Mouse (Mus musculus) embryonic facial prominence, embryonic 12.5 days (tissue): ENCODE results near the gene Rdm1. TPM values are rescaled to one million over a fixed set of nuclear protein-coding genes. Genes with fewer than 3 reads are reported as not detected.
"Not testable (repeated sequence)": the region's sequence is repeated elsewhere in the genome, so short reads cannot be mapped to it uniquely, and the experiment has no call there.

Experiments
- ATAC-seq: fragments of 200-750 bp; cut with Nextera tagmentation; 2 replicates; pipeline ENCODE4 v1.8.0; 2017; ENCODE audit not compliant: insufficient number of reproducible peaks, insufficient read depth, low FRiP score, low TSS enrichment
- H3K27ac ChIP-seq: fragments of 300-500 bp; sonication (generic); 2 replicates; pipeline ENCODE4 v1.5.1; 2016; ENCODE audit warnings: mild to moderate bottlenecking
- H3K27me3 ChIP-seq: fragments of 300-500 bp; sonication (generic); 2 replicates; pipeline ENCODE4 v1.6.1; 2016; ENCODE audit warnings: mild to moderate bottlenecking, moderate library complexity
- H3K36me3 ChIP-seq: fragments of 300-500 bp; sonication (generic); 2 replicates; pipeline ENCODE4 v1.6.1; 2016; ENCODE audit warnings: mild to moderate bottlenecking
- H3K4me1 ChIP-seq: fragments of 300-500 bp; sonication (generic); 2 replicates; pipeline ENCODE4 v1.6.1; 2016
- H3K4me2 ChIP-seq: fragments of 300-500 bp; sonication (generic); replicated peaks from 2 replicates; pipeline ENCODE4 v1.6.1; 2016; ENCODE audit warnings: mild to moderate bottlenecking, moderate library complexity
- H3K4me3 ChIP-seq: fragments of 300-500 bp; sonication (generic); 2 replicates; pipeline ENCODE4 v1.5.1; 2016; ENCODE audit warnings: mild to moderate bottlenecking
- H3K9ac ChIP-seq: fragments of 300-500 bp; sonication (generic); 2 replicates; pipeline ENCODE4 v1.6.1; 2016; ENCODE audit warnings: mild to moderate bottlenecking, moderate library complexity
- H3K9me3 ChIP-seq: fragments of 300-500 bp; sonication (generic); 2 replicates; pipeline ENCODE4 v1.6.1; 2016; ENCODE audit warnings: mild to moderate bottlenecking, moderate library complexity
- WGBS: fragments of 180-500 bp; shearing (Covaris S2); methylation state at CpG from one replicate; pipeline ENCODE4 v1.1.7; 2016; 5-methylcytosine and 5-hydroxymethylcytosine counted together
- polyA plus RNA-seq: library from polyadenylated mRNA; unstranded; fragments of >200 nt; fragmentation: Nextera tagmentation; extraction: Ambion mirVana; gene quantifications from 2 replicates; pipeline ENCODE4 v1.2.1, GENCODE M21; 2016

The Rdm1 gene
- 44.1 and 51.1 TPM in 2 replicates for polyA plus RNA-seq

GRCm38 (mm10) chr11:101626995-101627856, at the start of gene Rdm1:
Gene Rdm1 (plus strand): TSS chr11:101627195.
- ATAC-seq: peak; percentile 89
- WGBS: under 1% methylated on average over 34 of the region's 34 CpGs
- Histone ChIP-seq H3K9me3 (no peaks in the 10 kb centered on the region), H3K4me3 (peak within 1 kb of the TSS; percentile 53), H3K36me3 (no peaks in the 10 kb centered on the region), H3K4me2 (peak within 1 kb of the TSS; percentile 73), H3K27ac (peak within 1 kb of the TSS; percentile 99), H3K9ac (peak within 1 kb of the TSS; percentile 70), H3K4me1 (no peaks in the 10 kb centered on the region), H3K27me3 (no peaks in the 10 kb centered on the region)

- peaks cover 5% of the 10 kb centered on the region; the same call in 1 of the 2 replicates for H3K4me1 ChIP-seq
- peaks cover 42% of the 10 kb centered on the region for H3K36me3 ChIP-seq
- H3K4me3 ChIP-seq: no peak overlapping the region
- no peak overlapping the region for H3K27ac ChIP-seq
- ATAC-seq: no peak
- no peak overlapping the region for H3K4me2 ChIP-seq
- H3K9ac ChIP-seq: no peak overlapping the region
- WGBS: 68% methylated on average over 6 of the region's 6 CpGs
- no peaks in the 10 kb centered on the region for H3K9me3 ChIP-seq
- no peaks in the 10 kb centered on the region for H3K27me3 ChIP-seq
Observed at GRCm38 (mm10) chr11:101581081-101581764, 45.8 kb upstream of the Rdm1 start.

- peak within 1 kb of the TSS; percentile 31 for H3K4me3 ChIP-seq
- no peaks in the 10 kb centered on the region for H3K27me3 ChIP-seq
- peaks cover 31% of the 10 kb centered on the region for H3K36me3 ChIP-seq
- peak within 1 kb of the TSS; percentile 52 for H3K4me2 ChIP-seq
- ATAC-seq: no peak
- WGBS: 21% methylated on average over 31 of the region's 31 CpGs
- no peak within 1 kb of the TSS for H3K27ac ChIP-seq
- H3K4me1 ChIP-seq: peaks cover 5% of the 10 kb centered on the region; the same call in 1 of the 2 replicates
- H3K9me3 ChIP-seq: no peaks in the 10 kb centered on the region
- H3K9ac ChIP-seq: peak within 1 kb of the TSS; percentile 21
Observed at GRCm38 (mm10) chr11:101582054-101583035, 44.6 kb upstream of the Rdm1 start, which contains the start of gene Tmem106a. Gene Tmem106a (plus strand): TSS chr11:101582242.

- 88% methylated on average over 2 of the region's 2 CpGs for WGBS
- Histone ChIP-seq H3K4me3 (no peak overlapping the region), H3K4me2 (no peak overlapping the region), H3K9ac (no peak overlapping the region), H3K27ac (no peak overlapping the region), H3K9me3 (no peaks in the 10 kb centered on the region), H3K4me1 (peaks cover 5% of the 10 kb centered on the region; the same call in 1 of the 2 replicates), H3K27me3 (no peaks in the 10 kb centered on the region), H3K36me3 (peaks cover 23% of the 10 kb centered on the region)
- no peak for ATAC-seq
Observed at GRCm38 (mm10) chr11:101583205-101583604, 43.8 kb upstream of the Rdm1 start.

GRCm38 (mm10) chr11:101585031-101585430, 42.0 kb upstream of the Rdm1 start:
- H3K36me3 ChIP-seq, H3K4me3 ChIP-seq, H3K9me3 ChIP-seq, H3K9ac ChIP-seq, H3K27me3 ChIP-seq, H3K4me1 ChIP-seq, H3K4me2 ChIP-seq, ATAC-seq, H3K27ac ChIP-seq: not testable (repeated sequence)
- WGBS: 95% methylated on average over 1 of the region's 1 CpGs

- H3K4me2 ChIP-seq: no peak overlapping the region
- no peak overlapping the region for H3K27ac ChIP-seq
- ATAC-seq: no peak
- H3K36me3 ChIP-seq: peaks cover under 1% of the 10 kb centered on the region; the same call in 1 of the 2 replicates
- no peaks in the 10 kb centered on the region for H3K9me3 ChIP-seq
- H3K9ac ChIP-seq: no peak overlapping the region
- H3K4me3 ChIP-seq: no peak overlapping the region
- H3K27me3 ChIP-seq: no peaks in the 10 kb centered on the region
- WGBS: 83% methylated on average over 4 of the region's 4 CpGs
- peaks cover 5% of the 10 kb centered on the region; the same call in 1 of the 2 replicates for H3K4me1 ChIP-seq
Observed at GRCm38 (mm10) chr11:101585805-101586204, 41.2 kb upstream of the Rdm1 start.

GRCm38 (mm10) chr11:101587676-101588075, 39.3 kb upstream of the Rdm1 start:
- Histone ChIP-seq H3K27me3 (no peaks in the 10 kb centered on the region), H3K27ac (no peak overlapping the region), H3K4me3 (no peak overlapping the region), H3K9me3 (no peaks in the 10 kb centered on the region), H3K36me3 (no peaks in the 10 kb centered on the region), H3K4me1 (no peaks in the 10 kb centered on the region), H3K4me2 (no peak overlapping the region), H3K9ac (no peak overlapping the region)
- ATAC-seq: no peak
- WGBS: 90% methylated on average over 10 of the region's 10 CpGs

- WGBS: 84% methylated on average over 7 of the region's 7 CpGs
- Histone ChIP-seq H3K27me3 (no peaks in the 10 kb centered on the region), H3K4me2 (no peak overlapping the region), H3K9me3 (no peaks in the 10 kb centered on the region), H3K36me3 (no peaks in the 10 kb centered on the region), H3K27ac (no peak overlapping the region), H3K4me3 (no peak overlapping the region), H3K4me1 (no peaks in the 10 kb centered on the region), H3K9ac (no peak overlapping the region)
- no peak for ATAC-seq
Observed at GRCm38 (mm10) chr11:101588868-101589267, 38.1 kb upstream of the Rdm1 start.

GRCm38 (mm10) chr11:101589444-101589843, 37.6 kb upstream of the Rdm1 start:
- 31% methylated on average over 5 of the region's 5 CpGs for WGBS
- Histone ChIP-seq H3K4me1 (no peaks in the 10 kb centered on the region), H3K4me2 (no peak overlapping the region), H3K9me3 (no peaks in the 10 kb centered on the region), H3K36me3 (no peaks in the 10 kb centered on the region), H3K27ac (no peak overlapping the region), H3K27me3 (no peaks in the 10 kb centered on the region), H3K4me3 (no peak overlapping the region), H3K9ac (no peak overlapping the region)
- ATAC-seq: no peak

GRCm38 (mm10) chr11:101589989-101590624, 36.9 kb upstream of the Rdm1 start:
- H3K4me2 ChIP-seq: no peak overlapping the region
- ATAC-seq: no peak
- no peak overlapping the region for H3K9ac ChIP-seq
- H3K9me3 ChIP-seq: no peaks in the 10 kb centered on the region
- no peaks in the 10 kb centered on the region for H3K4me1 ChIP-seq
- no peak overlapping the region for H3K4me3 ChIP-seq
- no peaks in the 10 kb centered on the region for H3K36me3 ChIP-seq
- WGBS: 71% methylated on average over 12 of the region's 12 CpGs
- H3K27ac ChIP-seq: no peak overlapping the region
- no peaks in the 10 kb centered on the region for H3K27me3 ChIP-seq

GRCm38 (mm10) chr11:101599156-101599555, 27.8 kb upstream of the Rdm1 start, which contains the start of gene Gm11634:
Gene Gm11634 (minus strand): TSS chr11:101599256.
- no peak for ATAC-seq
- H3K27me3 ChIP-seq: no peaks in the 10 kb centered on the region
- H3K9me3 ChIP-seq: no peaks in the 10 kb centered on the region
- H3K4me2 ChIP-seq: no peak within 1 kb of the TSS
- no peak within 1 kb of the TSS for H3K4me3 ChIP-seq
- H3K36me3 ChIP-seq: no peaks in the 10 kb centered on the region
- 77% methylated on average over 6 of the region's 6 CpGs for WGBS
- H3K9ac ChIP-seq: no peak within 1 kb of the TSS
- H3K27ac ChIP-seq: no peak within 1 kb of the TSS
- H3K4me1 ChIP-seq: no peaks in the 10 kb centered on the region
